Mouse (Mus musculus) activated CD4-positive, CD25-positive, alpha-beta regulatory T cell (primary cell): Measurements from ENCODE around the gene Hinfp. TPM values are rescaled to one million over a fixed set of nuclear protein-coding genes. Genes with fewer than 3 reads are reported as not detected.

ENCODE experiments used
- polyA plus RNA-seq, 2 experiments: library from polyadenylated mRNA; unstranded; fragments of 100-300 nt; shearing (Covaris generic); gene quantifications; one replicate each; pipeline ENCODE4 v1.2.1; 2017

Hinfp gene
- polyA plus RNA-seq, result 10 to 100 TPM; 19.1 to 24.3 TPM

GRCm38 (mm10) chr9:44305466-44306079 lies at the start of gene Hinfp:
TSS of gene Hinfp (minus strand) at chr9:44305671.

GRCm38 (mm10) chr9:44343781-44344421 lies 38.4 kb upstream of the Hinfp start, which contains the start of gene Hmbs:
TSS of gene Hmbs (minus strand) at chr9:44344228.

GRCm38 (mm10) chr9:44334396-44335330 lies 29.2 kb upstream of the Hinfp start, which contains the start of gene H2afx:
TSS of gene H2afx (plus strand) at chr9:44334694.

GRCm38 (mm10) chr9:44325768-44326370 lies 20.4 kb upstream of the Hinfp start, which contains the start of gene Dpagt1:
TSS of gene Dpagt1 (plus strand) at chr9:44326019.

GRCm38 (mm10) chr9:44319887-44320798 lies 14.7 kb upstream of the Hinfp start, which contains the start of gene C2cd2l:
TSS of gene C2cd2l (minus strand) at chr9:44320285.

GRCm38 (mm10) chr9:44288076-44288958 lies 17.2 kb downstream of the Hinfp start, which contains the start of gene Abcg4:
TSS of gene Abcg4 (minus strand) at chr9:44288615.

GRCm38 (mm10) chr9:44268432-44268831 lies 37.0 kb downstream of the Hinfp start, which contains the start of gene Nlrx1:
TSS of gene Nlrx1 (minus strand) at chr9:44268599.

GRCm38 (mm10) chr9:44251314-44251713 lies 54.2 kb downstream of the Hinfp start, which contains the start of gene Pdzd3:
TSS of gene Pdzd3 (minus strand) at chr9:44251471.

Other genes with a start within 250 kb of the Hinfp start
- gene Usp2, start 238.7 kb downstream of the Hinfp start, polyA plus RNA-seq, result 1 to 10 TPM; 1.2 to 5.7 TPM
- gene Mfrp, start 203.9 kb downstream of the Hinfp start, polyA plus RNA-seq, result not detected
- gene C1qtnf5, start 198.4 kb downstream of the Hinfp start, polyA plus RNA-seq, result not detected
- not detected for gene Gm49380, start 192.2 kb downstream of the Hinfp start, polyA plus RNA-seq
- gene Rnf26, start 192.2 kb downstream of the Hinfp start, polyA plus RNA-seq, result 10 to 100 TPM; 26.3 to 30.5 TPM
- gene Mcam, start 171.2 kb downstream of the Hinfp start, polyA plus RNA-seq, result under 1 TPM; 0.25 to 0.42 TPM
- gene Cbl, start 71.6 kb downstream of the Hinfp start, polyA plus RNA-seq, result 10 to 100 TPM; 34.0 to 44.8 TPM
- gene Ccdc153, start 65.0 kb downstream of the Hinfp start, polyA plus RNA-seq, result not detected
- gene Pdzd3, start 54.2 kb downstream of the Hinfp start, polyA plus RNA-seq, result under 1 TPM in 1 of 2 experiments, not detected in 1; 0.29 TPM
- gene Nlrx1, start 37.1 kb downstream of the Hinfp start, polyA plus RNA-seq, result 10 to 100 TPM in 1 of 2 experiments, 1 to 10 TPM in 1; 4.7 to 19.8 TPM
- under 1 TPM; 0.23 to 0.47 TPM for gene Abcg4, start 17.1 kb downstream of the Hinfp start, polyA plus RNA-seq
- 10 to 100 TPM; 11.9 to 17.2 TPM for gene C2cd2l, start 14.6 kb upstream of the Hinfp start, polyA plus RNA-seq
- 10 to 100 TPM; 21.2 to 25.6 TPM for gene Dpagt1, start 20.3 kb upstream of the Hinfp start, polyA plus RNA-seq
- 10 to 100 TPM; 91.6 to 95.0 TPM for gene H2afx, start 29.0 kb upstream of the Hinfp start, polyA plus RNA-seq
- gene Hmbs, start 38.6 kb upstream of the Hinfp start, polyA plus RNA-seq, result 10 to 100 TPM; 49.9 to 72.7 TPM
- 10 to 100 TPM; 42.5 to 45.4 TPM for gene Vps11, start 56.0 kb upstream of the Hinfp start, polyA plus RNA-seq
- 10 to 100 TPM in 1 of 2 experiments, 1 to 10 TPM in 1; 8.6 to 14.9 TPM for gene Hyou1, start 73.8 kb upstream of the Hinfp start, polyA plus RNA-seq
- 10 to 100 TPM; 29.2 to 31.4 TPM for gene Slc37a4, start 91.2 kb upstream of the Hinfp start, polyA plus RNA-seq
- 1,000 to 10,000 TPM; 1,382 to 2,409 TPM for gene Rps25, start 101.5 kb upstream of the Hinfp start, polyA plus RNA-seq
- 100 to 1,000 TPM; 118 to 138 TPM for gene Trappc4, start 101.9 kb upstream of the Hinfp start, polyA plus RNA-seq
- 10 to 100 TPM; 53.3 to 67.6 TPM for gene Ccdc84, start 112.9 kb upstream of the Hinfp start, polyA plus RNA-seq
- gene Foxr1, start 135.5 kb upstream of the Hinfp start, polyA plus RNA-seq, result under 1 TPM; 0.19 to 0.75 TPM
- gene Upk2, start 149.3 kb upstream of the Hinfp start, polyA plus RNA-seq, result not detected
- 10 to 100 TPM; 14.8 to 24.6 TPM for gene Bcl9l, start 177.2 kb upstream of the Hinfp start, polyA plus RNA-seq